Mouse (Mus musculus) lung, adult 2 months (tissue): ENCODE data around the gene Oit1.

Experiments
- CTCF ChIP-seq: fragments of 200-500 bp; IDR thresholded peaks from 2 replicates; pipeline ENCODE4 v1.5.1; 2011; ENCODE audit warnings: mild to moderate bottlenecking, low read length, control low read depth; ENCODE audit not compliant: insufficient read depth
- POLR2A ChIP-seq: fragments of 200-500 bp; IDR thresholded peaks from 2 replicates; pipeline ENCODE4 v1.6.1; 2011; ENCODE audit warnings: low read depth, mild to moderate bottlenecking, control low read depth, low read length, borderline replicate concordance; ENCODE audit errors: extremely low read depth

- TF ChIP-seq POLR2A = no peak
- no peak for TF ChIP-seq CTCF
These were observed 24.8 kb upstream of the Oit1 start for GRCm38 (mm10) chr14:8403310-8403709.
